Mouse (Mus musculus): Measurements from ENCODE around the gene Vmn2r100. TPM values are rescaled to one million over a fixed set of nuclear protein-coding genes. Genes with fewer than 3 reads are reported as not detected.

Vmn2r100 gene
- not detected in 2 replicates for polyA plus RNA-seq (2012; rRNA removed)

DNA sequence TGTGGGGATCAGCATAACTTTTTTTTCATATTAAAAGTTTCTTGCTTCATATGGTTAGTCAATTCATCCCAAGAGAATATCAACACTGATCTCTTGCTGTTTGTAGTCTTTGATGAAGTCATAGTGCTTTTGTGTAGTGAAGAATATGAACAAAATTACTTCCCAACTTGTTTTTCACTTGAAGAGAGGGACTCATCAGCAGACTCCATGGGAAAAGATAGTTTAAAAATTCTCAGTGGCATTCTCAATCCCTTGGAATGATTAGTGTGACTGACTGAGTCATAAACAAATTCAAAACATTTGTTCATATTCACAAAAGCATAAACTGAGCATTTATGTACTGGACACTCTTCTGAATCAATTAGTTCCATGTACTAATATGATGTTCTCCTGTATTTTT, at the start of gene Vmn2r100:
Gene Vmn2r100 (plus strand): TSS at position 301 of the 400 bp plus-strand sequence.

DNA sequence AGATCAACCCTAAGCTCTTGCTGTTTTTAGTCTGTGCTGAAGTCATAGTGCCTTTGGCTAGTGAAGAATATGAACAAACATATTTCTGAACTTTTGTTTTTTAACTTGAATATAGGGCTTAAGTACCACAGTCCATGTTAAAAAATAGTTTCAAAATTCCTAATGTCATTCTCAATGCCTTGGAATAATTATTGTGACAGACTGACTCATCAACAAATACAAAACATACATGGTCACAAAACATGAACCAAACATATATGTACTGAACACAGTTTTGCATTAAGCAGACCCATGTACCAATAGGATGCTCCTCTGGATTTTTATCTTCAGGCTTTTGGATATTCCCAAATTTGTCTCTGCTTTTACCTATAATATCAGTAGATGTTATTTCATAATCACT, 72.4 kb downstream of the Vmn2r100 start, which contains the start of gene Vmn2r101:
Gene Vmn2r101 (plus strand): TSS at position 301 of the 400 bp plus-strand sequence.

Other genes starting within 250 kb of the Vmn2r100 start
- gene Vmn2r99, start 142.8 kb upstream of the Vmn2r100 start, polyA plus RNA-seq (2012; rRNA removed) = not detected in 2 replicates
- not detected in 2 replicates for gene Vmn2r101, start 72.5 kb downstream of the Vmn2r100 start, polyA plus RNA-seq (2012; rRNA removed)
- gene Vmn2r102, start 155.6 kb downstream of the Vmn2r100 start, polyA plus RNA-seq (2012; rRNA removed) = not detected in 2 replicates

Measured in central nervous system, embryonic 18 days (tissue).